Mouse (Mus musculus): Measurements from ENCODE around the gene Cirbp. TPM values are rescaled to one million over a fixed set of nuclear protein-coding genes. Genes with fewer than 3 reads are reported as not detected.

Cirbp gene
- polyA plus RNA-seq, 1 experiment from 2014 or later, result 345 TPM

DNA sequence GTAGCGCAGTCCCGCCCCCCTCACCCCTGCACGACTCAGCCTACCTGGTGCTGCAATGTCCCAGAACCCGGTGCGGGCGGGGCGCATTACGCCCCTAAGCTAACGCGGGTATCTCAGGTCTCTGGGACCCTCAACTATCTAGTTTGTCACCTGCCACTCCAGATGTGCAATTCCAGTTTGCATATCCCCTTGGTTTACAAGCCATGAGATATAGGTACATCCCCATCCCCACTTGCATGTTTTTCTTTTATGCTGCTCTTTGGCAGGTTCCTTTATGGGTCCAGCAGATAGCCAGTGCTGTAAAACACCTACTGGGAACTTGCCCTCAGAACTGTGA lies 26.4 kb upstream of the Cirbp start:
- Histone ChIP-seq H3K36me3 (peaks cover 24% of the 10 kb centered on the region), H3K4me1 (peaks cover 66% of the 10 kb centered on the region), H3K4me3 (replicated peaks) (peak overlapping the region; percentile 79), H3K4me2 (peak overlapping the region; percentile 89), H3K27me3 (replicated peaks) (no peaks in the 10 kb centered on the region), H3K9ac (replicated peaks) (peak overlapping the region; percentile 76), H3K9me3 (replicated peaks) (no peaks in the 10 kb centered on the region), H3K27ac (replicated peaks) (peak overlapping the region; percentile 97)
- 0% methylated on average over 10 of the region's 10 CpGs for WGBS
- ATAC-seq (ENCODE audit: low FRiP score), result no peak

DNA sequence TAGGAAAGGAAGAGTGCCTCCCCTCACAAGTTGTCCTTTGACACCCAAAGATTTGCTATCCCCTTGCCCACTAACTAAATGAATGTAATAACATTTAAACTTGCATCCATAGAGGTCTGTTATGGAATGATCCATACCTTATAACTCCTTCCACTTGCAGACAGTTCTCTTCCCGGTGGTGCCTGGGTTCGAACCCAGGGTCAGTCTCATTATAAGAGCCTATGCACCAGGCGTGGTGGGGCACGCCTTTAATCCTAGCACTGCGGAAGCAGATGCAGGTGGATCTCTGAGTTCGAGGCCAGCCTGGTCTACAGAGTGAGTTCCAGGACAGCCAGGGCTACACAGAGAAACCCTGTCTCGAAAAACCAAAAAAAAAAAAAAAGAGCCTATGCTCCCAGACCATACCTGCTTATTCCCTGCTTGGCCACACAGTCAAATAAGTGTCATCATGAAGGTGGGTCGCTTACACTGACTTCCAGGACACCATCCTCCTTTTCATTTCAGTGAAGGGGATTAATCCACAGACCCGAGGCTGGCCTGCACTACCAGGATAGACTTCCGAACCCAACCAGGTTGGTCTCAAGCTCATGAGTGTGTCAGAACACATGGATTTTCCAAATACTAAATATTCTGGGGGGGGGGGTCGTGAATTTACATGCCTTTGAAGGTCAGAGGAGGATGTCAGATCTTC lies 25.7 kb upstream of the Cirbp start:
- H3K4me2 ChIP-seq, result peak overlapping the region; percentile 89
- peaks cover 72% of the 10 kb centered on the region for H3K4me1 ChIP-seq
- 82% methylated on average over 11 of the region's 11 CpGs for WGBS
- no peaks in the 10 kb centered on the region for H3K27me3 ChIP-seq (replicated peaks)
- H3K9ac ChIP-seq (replicated peaks), result no peak overlapping the region
- H3K27ac ChIP-seq (replicated peaks), result peak overlapping the region; percentile 97
- no peaks in the 10 kb centered on the region for H3K9me3 ChIP-seq (replicated peaks)
- peak overlapping the region; percentile 79; the same call in 1 of the 2 replicates for H3K4me3 ChIP-seq (replicated peaks)
- peaks cover 24% of the 10 kb centered on the region for H3K36me3 ChIP-seq
- ATAC-seq (ENCODE audit: low FRiP score), result no peak

GRCm38 (mm10) chr10:80140666-80141035 lies 25.1 kb upstream of the Cirbp start, which contains the start of gene Cbarp:
TSS of gene Cbarp (minus strand) at chr10:80140835.
- WGBS, result 75% methylated on average over 10 of the region's 10 CpGs
- Histone ChIP-seq H3K27ac (replicated peaks) (peak within 1 kb of the TSS; percentile 97), H3K9me3 (replicated peaks) (no peaks in the 10 kb centered on the region), H3K36me3 (peaks cover 23% of the 10 kb centered on the region), H3K27me3 (replicated peaks) (no peaks in the 10 kb centered on the region), H3K4me1 (peaks cover 77% of the 10 kb centered on the region), H3K9ac (replicated peaks) (peak within 1 kb of the TSS; percentile 41), H3K4me3 (replicated peaks) (peak within 1 kb of the TSS; percentile 79), H3K4me2 (peak within 1 kb of the TSS; percentile 89)
- no peak for ATAC-seq (ENCODE audit: low FRiP score)

DNA sequence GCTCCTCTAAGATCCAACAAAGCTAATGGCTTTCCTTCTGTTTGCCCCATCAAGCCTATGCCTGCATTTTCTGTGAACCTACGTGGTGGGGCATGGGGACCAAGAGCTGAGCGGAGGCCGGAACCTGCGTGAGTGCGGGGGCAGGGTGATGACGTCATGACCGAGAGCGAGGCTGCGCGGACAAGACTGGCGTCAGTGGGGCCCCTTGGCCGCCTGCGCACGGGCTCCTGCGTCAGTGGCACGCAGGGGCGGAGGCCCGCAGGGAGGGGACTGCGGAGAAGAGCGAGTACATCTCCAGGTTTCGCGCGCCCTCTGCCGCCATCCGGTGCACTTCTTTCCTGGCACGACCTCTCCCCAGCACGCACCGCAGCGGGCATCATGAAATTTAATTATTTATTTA lies 24.5 kb upstream of the Cirbp start:
- H3K4me1 ChIP-seq, result peaks cover 80% of the 10 kb centered on the region
- under 1% methylated on average over 29 of the region's 29 CpGs for WGBS

DNA sequence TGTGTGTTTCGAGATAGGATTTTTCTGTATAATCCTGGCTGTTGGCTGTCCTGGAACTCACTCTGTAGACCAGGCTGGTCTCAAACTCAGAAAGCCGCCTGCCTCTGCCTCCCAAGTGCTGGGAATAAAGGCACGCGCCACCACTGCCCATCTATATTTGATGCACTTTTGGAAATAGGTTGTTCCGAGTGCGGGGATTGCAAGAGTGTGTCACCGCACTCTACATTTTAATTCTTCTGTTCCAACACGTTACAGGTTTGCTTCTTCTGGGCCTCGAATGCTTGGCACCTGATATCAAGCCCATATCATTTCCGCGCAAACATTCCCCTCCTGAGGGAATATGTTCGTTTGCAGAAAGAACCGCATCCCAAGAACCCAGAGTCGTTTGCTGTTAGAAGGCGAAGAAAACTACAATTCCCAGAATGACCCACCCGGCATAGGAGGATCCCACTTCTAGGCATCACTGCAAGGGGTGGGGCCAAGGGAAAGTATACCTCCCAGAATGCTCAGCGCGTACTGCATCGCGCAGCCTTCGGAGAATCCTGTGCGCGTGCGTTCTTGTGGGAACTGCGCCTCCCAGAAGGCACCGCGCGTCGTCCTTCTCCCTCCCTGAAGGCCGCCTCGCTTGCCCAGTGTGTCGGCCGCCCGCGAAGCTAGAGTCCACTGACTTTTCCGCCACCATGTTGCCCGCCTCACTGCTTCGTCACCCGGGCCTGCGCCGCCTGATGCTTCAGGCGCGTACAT lies 23.8 kb upstream of the Cirbp start:
- Histone ChIP-seq H3K9me3 (replicated peaks) (no peaks in the 10 kb centered on the region), H3K36me3 (peaks cover 25% of the 10 kb centered on the region), H3K4me1 (peaks cover 79% of the 10 kb centered on the region), H3K4me2 (peak overlapping the region; percentile 79), H3K4me3 (replicated peaks) (peak overlapping the region; percentile 74), H3K27ac (replicated peaks) (peak overlapping the region; percentile 91), H3K9ac (replicated peaks) (peak overlapping the region; percentile 96), H3K27me3 (replicated peaks) (no peaks in the 10 kb centered on the region)
- WGBS, result under 1% methylated on average over 43 of the region's 43 CpGs
- ATAC-seq (ENCODE audit: low FRiP score), result peak; percentile 86

More for the DNA sequence above, 24.5 kb upstream of the Cirbp start:
- ATAC-seq (ENCODE audit: low FRiP score), result peak; percentile 71
- H3K27me3 ChIP-seq (replicated peaks), result no peaks in the 10 kb centered on the region
- peak overlapping the region; percentile 74 for H3K4me3 ChIP-seq (replicated peaks)
- H3K9me3 ChIP-seq (replicated peaks), result no peaks in the 10 kb centered on the region
- peaks cover 23% of the 10 kb centered on the region for H3K36me3 ChIP-seq
- H3K27ac ChIP-seq (replicated peaks), result peak overlapping the region; percentile 91
- H3K4me2 ChIP-seq, result peak overlapping the region; percentile 79
- H3K9ac ChIP-seq (replicated peaks), result peak overlapping the region; percentile 41

DNA sequence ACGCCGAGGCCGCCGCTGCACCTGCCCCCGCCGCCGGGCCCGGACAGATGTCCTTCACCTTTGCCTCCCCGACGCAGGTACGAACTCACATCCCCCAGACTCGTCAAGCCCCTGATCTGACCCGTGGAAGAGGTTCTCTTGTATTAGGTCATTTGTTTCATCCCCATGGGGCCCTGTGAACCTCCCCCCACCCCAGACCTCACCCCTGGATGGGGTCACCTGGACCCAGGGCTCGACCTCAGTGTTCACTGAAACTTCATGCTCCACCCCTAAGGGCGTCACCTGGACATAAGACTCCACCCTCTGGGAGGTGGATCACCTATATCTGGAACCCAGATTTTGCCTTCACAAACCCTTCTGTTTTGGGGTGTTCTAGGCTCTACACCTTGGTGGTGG lies 23.3 kb upstream of the Cirbp start:
- H3K4me1 ChIP-seq, result peaks cover 79% of the 10 kb centered on the region
- WGBS, result 0% methylated on average over 15 of the region's 15 CpGs

DNA sequence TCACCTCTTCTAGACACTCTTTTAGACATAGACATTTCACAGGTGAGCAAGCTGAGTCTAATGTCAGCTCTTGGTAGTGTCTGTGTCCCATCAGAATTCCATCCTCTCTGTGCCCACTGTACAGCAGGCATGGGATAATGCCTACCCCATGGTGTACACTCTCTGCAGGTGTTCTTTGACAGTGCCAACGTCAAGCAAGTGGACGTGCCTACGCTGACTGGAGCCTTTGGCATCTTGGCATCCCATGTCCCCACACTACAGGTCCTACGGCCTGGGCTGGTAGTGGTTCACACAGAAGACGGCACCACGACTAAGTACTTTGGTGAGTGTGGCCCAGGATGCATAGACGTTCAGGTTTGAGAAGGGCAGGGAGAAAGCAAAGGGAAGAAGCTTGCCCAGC lies 22.1 kb upstream of the Cirbp start:
- Histone ChIP-seq H3K9ac (replicated peaks) (no peak overlapping the region), H3K36me3 (peaks cover 25% of the 10 kb centered on the region), H3K9me3 (replicated peaks) (no peaks in the 10 kb centered on the region), H3K27me3 (replicated peaks) (no peaks in the 10 kb centered on the region), H3K27ac (replicated peaks) (no peak overlapping the region), H3K4me1 (peaks cover 77% of the 10 kb centered on the region), H3K4me2 (no peak overlapping the region; the same call in 1 of the 2 replicates), H3K4me3 (replicated peaks) (no peak overlapping the region)
- WGBS, result 95% methylated on average over 7 of the region's 7 CpGs
- no peak for ATAC-seq (ENCODE audit: low FRiP score)

More for the DNA sequence above, 23.3 kb upstream of the Cirbp start:
- ATAC-seq (ENCODE audit: low FRiP score), result no peak; the same call in 1 of the 2 replicates
- H3K4me2 ChIP-seq, result peak overlapping the region; percentile 79
- H3K9me3 ChIP-seq (replicated peaks), result no peaks in the 10 kb centered on the region
- peak overlapping the region; percentile 74 for H3K4me3 ChIP-seq (replicated peaks)
- no peaks in the 10 kb centered on the region for H3K27me3 ChIP-seq (replicated peaks)
- peaks cover 25% of the 10 kb centered on the region for H3K36me3 ChIP-seq
- H3K27ac ChIP-seq (replicated peaks), result peak overlapping the region; percentile 91
- H3K9ac ChIP-seq (replicated peaks), result peak overlapping the region; percentile 96

GRCm38 (mm10) chr10:80144159-80144558 lies 21.6 kb upstream of the Cirbp start:
- 92% methylated on average over 12 of the region's 12 CpGs for WGBS
- H3K4me2 ChIP-seq, result no peak overlapping the region
- no peaks in the 10 kb centered on the region for H3K27me3 ChIP-seq (replicated peaks)
- peaks cover 25% of the 10 kb centered on the region for H3K36me3 ChIP-seq
- no peak for ATAC-seq (ENCODE audit: low FRiP score)
- no peak overlapping the region for H3K27ac ChIP-seq (replicated peaks)
- no peak overlapping the region for H3K9ac ChIP-seq (replicated peaks)
- no peak overlapping the region for H3K4me3 ChIP-seq (replicated peaks)
- peaks cover 77% of the 10 kb centered on the region for H3K4me1 ChIP-seq
- H3K9me3 ChIP-seq (replicated peaks), result no peaks in the 10 kb centered on the region

GRCm38 (mm10) chr10:80144864-80145838 lies 20.6 kb upstream of the Cirbp start:
- ATAC-seq (ENCODE audit: low FRiP score), result no peak
- 69% methylated on average over 20 of the region's 20 CpGs for WGBS
- peaks cover 25% of the 10 kb centered on the region for H3K36me3 ChIP-seq
- H3K27me3 ChIP-seq (replicated peaks), result no peaks in the 10 kb centered on the region
- H3K27ac ChIP-seq (replicated peaks), result no peak overlapping the region
- no peaks in the 10 kb centered on the region for H3K9me3 ChIP-seq (replicated peaks)
- H3K9ac ChIP-seq (replicated peaks), result peak overlapping the region; percentile 11; the same call in 1 of the 2 replicates
- H3K4me2 ChIP-seq, result 0 out of 2 replicates have a peak overlapping the region, but pooled peaks have one; percentile 4
- H3K4me3 ChIP-seq (replicated peaks), result no peak overlapping the region
- peaks cover 69% of the 10 kb centered on the region for H3K4me1 ChIP-seq

GRCm38 (mm10) chr10:80145896-80146295 lies 19.9 kb upstream of the Cirbp start:
- WGBS, result 77% methylated on average over 6 of the region's 6 CpGs
- Histone ChIP-seq H3K4me2 (0 out of 2 replicates have a peak overlapping the region, but pooled peaks have one; percentile 4), H3K27me3 (replicated peaks) (no peaks in the 10 kb centered on the region), H3K9ac (replicated peaks) (peak overlapping the region; percentile 11; the same call in 1 of the 2 replicates), H3K4me3 (replicated peaks) (no peak overlapping the region), H3K4me1 (peaks cover 65% of the 10 kb centered on the region), H3K36me3 (peaks cover 25% of the 10 kb centered on the region), H3K9me3 (replicated peaks) (no peaks in the 10 kb centered on the region), H3K27ac (replicated peaks) (no peak overlapping the region)
- ATAC-seq (ENCODE audit: low FRiP score), result no peak

GRCm38 (mm10) chr10:80146568-80147011 lies 19.2 kb upstream of the Cirbp start:
- Histone ChIP-seq H3K9ac (replicated peaks) (peak overlapping the region; percentile 15; the same call in 1 of the 2 replicates), H3K4me3 (replicated peaks) (no peak overlapping the region), H3K27ac (replicated peaks) (peak overlapping the region; percentile 100; the same call in 1 of the 2 replicates), H3K9me3 (replicated peaks) (no peaks in the 10 kb centered on the region), H3K36me3 (peaks cover 25% of the 10 kb centered on the region), H3K4me2 (no peak overlapping the region), H3K27me3 (replicated peaks) (no peaks in the 10 kb centered on the region), H3K4me1 (peaks cover 60% of the 10 kb centered on the region)
- 82% methylated on average over 4 of the region's 4 CpGs for WGBS
- no peak for ATAC-seq (ENCODE audit: low FRiP score)

All from neural tube, embryonic 15.5 days (tissue).